Mouse (Mus musculus): ENCODE measurements around the gene Osbpl6.

Osbpl6 gene

GRCm38 (mm10) chr2:76496749-76497140, 90.4 kb downstream of the Osbpl6 start:
- in situ Hi-C loops (cut with MboI) = no loop called here

GRCm38 (mm10) chr2:76498891-76499290, 92.6 kb downstream of the Osbpl6 start:
- in situ Hi-C loops (cut with MboI) = no loop called here

GRCm38 (mm10) chr2:76504122-76504839, 98.0 kb downstream of the Osbpl6 start:
- in situ Hi-C loops (cut with MboI) = no loop called here

- in situ Hi-C loops (cut with MboI) = no loop called here
Measured at GRCm38 (mm10) chr2:76504989-76505388, 98.7 kb downstream of the Osbpl6 start.

- in situ Hi-C loops (cut with MboI) = no loop called here
Measured at GRCm38 (mm10) chr2:76511281-76511721, 105.0 kb downstream of the Osbpl6 start.

- in situ Hi-C loops (cut with MboI) = no loop called here
Measured at GRCm38 (mm10) chr2:76512133-76512532, 105.8 kb downstream of the Osbpl6 start.

GRCm38 (mm10) chr2:76512888-76513287, 106.6 kb downstream of the Osbpl6 start:
- in situ Hi-C loops (cut with MboI) = no loop called here

GRCm38 (mm10) chr2:76513296-76513695, 107.0 kb downstream of the Osbpl6 start:
- in situ Hi-C loops (cut with MboI) = no loop called here

GRCm38 (mm10) chr2:76517471-76517870, 111.2 kb downstream of the Osbpl6 start:
- in situ Hi-C loops (cut with MboI) = no loop called here

GRCm38 (mm10) chr2:76518407-76519063, 112.2 kb downstream of the Osbpl6 start:
- in situ Hi-C loops (cut with MboI) = no loop called here

GRCm38 (mm10) chr2:76521585-76521984, 115.3 kb downstream of the Osbpl6 start:
- in situ Hi-C loops (cut with MboI) = no loop called here

- in situ Hi-C loops (cut with MboI) = no loop called here
Measured at GRCm38 (mm10) chr2:76524451-76524850, 118.1 kb downstream of the Osbpl6 start.

GRCm38 (mm10) chr2:76525645-76526044, 119.3 kb downstream of the Osbpl6 start:
- in situ Hi-C loops (cut with MboI) = no loop called here

GRCm38 (mm10) chr2:76532490-76533126, 126.3 kb downstream of the Osbpl6 start:
- in situ Hi-C loops (cut with MboI) = no loop called here

- in situ Hi-C loops (cut with MboI) = no loop called here
Measured at GRCm38 (mm10) chr2:76534932-76535331, 128.6 kb downstream of the Osbpl6 start.

GRCm38 (mm10) chr2:76541900-76542299, 135.6 kb downstream of the Osbpl6 start:
- in situ Hi-C loops (cut with MboI) = no loop called here

- in situ Hi-C loops (cut with MboI) = no loop called here
Measured at GRCm38 (mm10) chr2:76542921-76543320, 136.6 kb downstream of the Osbpl6 start.

GRCm38 (mm10) chr2:76545539-76545938, 139.2 kb downstream of the Osbpl6 start:
- in situ Hi-C loops (cut with MboI) = no loop called here

- in situ Hi-C loops (cut with MboI) = no loop called here
Measured at GRCm38 (mm10) chr2:76548171-76548570, 141.9 kb downstream of the Osbpl6 start.

GRCm38 (mm10) chr2:76548836-76549235, 142.5 kb downstream of the Osbpl6 start:
- in situ Hi-C loops (cut with MboI) = no loop called here

- in situ Hi-C loops (cut with MboI) = no loop called here
Measured at GRCm38 (mm10) chr2:76549316-76549715, 143.0 kb downstream of the Osbpl6 start.

- in situ Hi-C loops (cut with MboI) = no loop called here
Measured at GRCm38 (mm10) chr2:76555852-76556558, 149.7 kb downstream of the Osbpl6 start.
